Mouse (Mus musculus) adrenal gland, postnatal 10 days (tissue): Measurements from ENCODE around the gene Dnpep. TPM values are rescaled to one million over a fixed set of nuclear protein-coding genes. Genes with fewer than 3 reads are reported as not detected.

ENCODE experiments used
- DNase-seq: peaks from one replicate; pipeline ENCODE4 v3.0.0; 2021; ENCODE audit warnings: mixed read lengths
- total RNA-seq, 2 experiments: library from RNA; stranded (reverse); gene quantifications; 2 replicates each; pipeline ENCODE4 v1.2.3; 2021

Gene Dnpep
- total RNA-seq, 2 experiments from 2014 or later: 103 to 106 TPM

GRCm38 (mm10) chr1:75264091-75264880, 53.5 kb downstream of the Dnpep start, which contains the start of gene Ptprn:
Ptprn (minus strand) TSS chr1:75264502.
- DNase-seq: no peak

GRCm38 (mm10) chr1:75262969-75263951, 54.5 kb downstream of the Dnpep start:
- DNase-seq: peak; percentile 85

GRCm38 (mm10) chr1:75261278-75261677, 56.5 kb downstream of the Dnpep start:
- no peak for DNase-seq

Other genes with a start within 250 kb of the Dnpep start
- gene Nhej1, start 192.8 kb downstream of the Dnpep start, total RNA-seq: 1 to 10 TPM; 3.0 to 5.5 TPM
- under 1 TPM; 0.36 to 0.45 TPM for gene Slc23a3, start 184.1 kb downstream of the Dnpep start, total RNA-seq
- 10 to 100 TPM; 41.0 to 46.4 TPM for gene Cnppd1, start 175.3 kb downstream of the Dnpep start, total RNA-seq
- gene Retreg2, start 175.2 kb downstream of the Dnpep start, total RNA-seq: 10 to 100 TPM; 72.8 TPM
- gene Zfand2b, start 149.3 kb downstream of the Dnpep start, total RNA-seq: 10 to 100 TPM; 27.5 to 29.4 TPM
- 10 to 100 TPM; 46.7 to 55.3 TPM for gene Abcb6, start 137.6 kb downstream of the Dnpep start, total RNA-seq
- 10 to 100 TPM; 14.0 to 20.8 TPM for gene Ankzf1, start 125.8 kb downstream of the Dnpep start, total RNA-seq
- 10 to 100 TPM; 35.4 to 39.1 TPM for gene Atg9a, start 125.8 kb downstream of the Dnpep start, total RNA-seq
- 10 to 100 TPM; 18.3 to 26.6 TPM for gene Glb1l, start 107.2 kb downstream of the Dnpep start, total RNA-seq
- 100 to 1,000 TPM in 1 of 2 experiments, 10 to 100 TPM in 1; 91.9 to 101 TPM for gene Stk16, start 107.2 kb downstream of the Dnpep start, total RNA-seq
- gene Tuba4a, start 98.1 kb downstream of the Dnpep start, total RNA-seq: 100 to 1,000 TPM in 1 of 2 experiments, 10 to 100 TPM in 1; 47.1 to 104 TPM
- not detected for gene A630095N17Rik, start 85.9 kb downstream of the Dnpep start, total RNA-seq
- 10 to 100 TPM; 40.5 to 45.1 TPM for gene Dnajb2, start 81.6 kb downstream of the Dnpep start, total RNA-seq
- gene Ptprn, start 53.5 kb downstream of the Dnpep start, total RNA-seq: 10 to 100 TPM; 47.9 to 50.3 TPM
- gene Resp18, start 39.6 kb downstream of the Dnpep start, total RNA-seq: 100 to 1,000 TPM; 103 to 109 TPM
- gene Des, start 42.3 kb upstream of the Dnpep start, total RNA-seq: 100 to 1,000 TPM in 1 of 2 experiments, 10 to 100 TPM in 1; 62.7 to 208 TPM
- gene Speg, start 57.3 kb upstream of the Dnpep start, total RNA-seq: 10 to 100 TPM; 12.8 to 30.6 TPM
- gene Gmppa, start 117.9 kb upstream of the Dnpep start, total RNA-seq: 10 to 100 TPM; 58.6 to 61.8 TPM
- 1 to 10 TPM; 2.5 to 3.3 TPM for gene Asic4, start 132.4 kb upstream of the Dnpep start, total RNA-seq
- gene Chpf, start 161.3 kb upstream of the Dnpep start, total RNA-seq: 10 to 100 TPM; 36.9 to 43.6 TPM
- 1 to 10 TPM; 2.5 to 3.8 TPM for gene Tmem198, start 161.5 kb upstream of the Dnpep start, total RNA-seq
- 100 to 1,000 TPM in 1 of 2 experiments, 10 to 100 TPM in 1; 95.2 to 118 TPM for gene Obsl1, start 188.5 kb upstream of the Dnpep start, total RNA-seq
- 10 to 100 TPM; 47.4 to 78.9 TPM for gene Inha, start 189.1 kb upstream of the Dnpep start, total RNA-seq
- 10 to 100 TPM; 17.0 to 21.9 TPM for gene Stk11ip, start 203.5 kb upstream of the Dnpep start, total RNA-seq
- 10 to 100 TPM; 44.3 to 68.8 TPM for gene Slc4a3, start 228.3 kb upstream of the Dnpep start, total RNA-seq